Mouse (Mus musculus) liver, embryonic 14.5 days (tissue): ENCODE measurements around the gene Mt4.

Experiments
- CTCF ChIP-seq: IDR thresholded peaks from 2 replicates; pipeline ENCODE4 v1.5.1; 2016; ENCODE audit warnings: antibody characterized with exemption, low read depth, control low read depth
- EP300 ChIP-seq: IDR thresholded peaks from 2 replicates; pipeline ENCODE4 v1.6.1; 2016; ENCODE audit warnings: antibody characterized with exemption, low read depth

GRCm38 (mm10) chr8:94092848-94093247 is 44.1 kb upstream of the Mt4 start:
- no peak for TF ChIP-seq CTCF
- no peak for TF ChIP-seq EP300
